Mouse (Mus musculus) liver, postnatal 0 days (tissue): Measurements from ENCODE around the gene Shmt2. TPM values are rescaled to one million over a fixed set of nuclear protein-coding genes. Genes with fewer than 3 reads are reported as not detected.

Source experiments
- ATAC-seq: fragments of 200-750 bp; cut with Nextera tagmentation; 2 replicates; pipeline ENCODE4 v1.8.0; 2017; ENCODE audit warnings: mild to moderate bottlenecking, moderate library complexity
- DNase-seq: peaks from one replicate; pipeline ENCODE4 v3.0.0-alpha.2; 2016
- H3K27ac ChIP-seq: fragments of 300-500 bp; sonication (generic); 2 replicates; pipeline ENCODE4 v1.5.1; 2014; ENCODE audit warnings: antibody characterized with exemption, moderate library complexity, mild to moderate bottlenecking, low read depth
- H3K27me3 ChIP-seq: fragments of 300-500 bp; sonication (generic); 2 replicates; pipeline ENCODE4 v1.6.1; 2014; ENCODE audit warnings: low read length, control low read depth, mixed read lengths; ENCODE audit not compliant: insufficient read depth
- H3K36me3 ChIP-seq: fragments of 300-500 bp; sonication (generic); replicated peaks from 2 replicates; pipeline ENCODE4 v1.6.1; 2014; ENCODE audit warnings: mild to moderate bottlenecking, control low read depth, low read length, moderate library complexity, mixed read lengths; ENCODE audit not compliant: insufficient read depth
- H3K4me1 ChIP-seq: fragments of 300-500 bp; sonication (generic); 2 replicates; pipeline ENCODE4 v1.6.1; 2014; ENCODE audit warnings: antibody characterized with exemption, mild to moderate bottlenecking, control low read depth; ENCODE audit not compliant: insufficient read depth
- H3K4me2 ChIP-seq: fragments of 300-500 bp; sonication (generic); 2 replicates; pipeline ENCODE4 v1.6.1; 2014; ENCODE audit warnings: low read depth, mild to moderate bottlenecking, low read length, moderate library complexity, mixed read lengths
- H3K4me3 ChIP-seq: fragments of 300-500 bp; sonication (generic); 2 replicates; pipeline ENCODE4 v1.5.1; 2014; ENCODE audit warnings: low read depth, low read length
- H3K9ac ChIP-seq: fragments of 300-500 bp; sonication (generic); replicated peaks from 2 replicates; pipeline ENCODE4 v1.6.1; 2014; ENCODE audit warnings: mild to moderate bottlenecking, moderate library complexity
- H3K9me3 ChIP-seq: fragments of 300-500 bp; sonication (generic); 2 replicates; pipeline ENCODE4 v1.6.1; 2016; ENCODE audit warnings: mild to moderate bottlenecking, control low read depth, low read length, mixed read lengths
- CTCF ChIP-seq: sonication (generic); IDR thresholded peaks from 2 replicates; pipeline ENCODE4 v1.5.1; 2016; ENCODE audit warnings: antibody characterized with exemption, low read depth
- EP300 ChIP-seq: IDR thresholded peaks from 2 replicates; pipeline ENCODE4 v1.6.1; 2016; ENCODE audit warnings: antibody characterized with exemption, low read depth, mild to moderate bottlenecking
- WGBS: fragments of 180-500 bp; shearing (Covaris S2); extraction: QIAGEN DNeasy Blood & Tissue Kit; methylation state at CpG from one replicate; pipeline ENCODE4 v1.1.7; 2014; ENCODE audit not compliant: insufficient replicate concordance; 5-methylcytosine and 5-hydroxymethylcytosine counted together
- polyA plus RNA-seq: library from polyadenylated mRNA; unstranded; fragments of >200 nt; fragmentation: Nextera tagmentation; extraction: Ambion mirVana; gene quantifications from 2 replicates; pipeline ENCODE4 v1.2.1, GENCODE M21; 2015

The Shmt2 gene
- polyA plus RNA-seq, 1 experiment from 2014 or later = 75.0 TPM

DNA sequence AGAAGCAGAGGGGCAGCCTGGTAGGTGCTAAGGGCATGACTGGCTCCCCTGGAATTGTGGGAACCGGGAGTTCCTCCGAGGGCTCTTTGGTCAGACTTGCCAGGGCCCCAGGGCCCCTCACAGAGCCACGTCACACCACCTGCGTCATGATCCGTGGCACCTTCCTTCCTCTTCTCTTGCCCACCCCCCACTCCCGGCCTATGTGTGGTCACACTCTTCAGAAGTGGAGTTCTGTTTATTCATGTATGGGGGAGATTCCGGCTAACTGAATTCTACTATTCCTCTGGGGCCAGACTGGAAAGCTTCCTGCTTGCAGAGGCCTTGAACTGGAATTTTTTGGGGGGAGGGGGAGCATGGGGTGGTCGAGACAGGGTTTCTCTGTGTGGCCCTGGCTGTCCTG is 41.6 kb upstream of the Shmt2 start:
- ATAC-seq (no peak), DNase-seq (no peak)
- H3K27me3 ChIP-seq = no peaks in the 10 kb centered on the region
- H3K9ac ChIP-seq = no peak overlapping the region
- no peak for TF ChIP-seq CTCF
- no peak for TF ChIP-seq EP300
- peaks cover 42% of the 10 kb centered on the region for H3K36me3 ChIP-seq
- 36% methylated on average over 8 of the region's 8 CpGs for WGBS
- no peaks in the 10 kb centered on the region for H3K4me1 ChIP-seq
- H3K27ac ChIP-seq = no peak overlapping the region
- no peak overlapping the region for H3K4me3 ChIP-seq
- no peaks in the 10 kb centered on the region for H3K9me3 ChIP-seq
- no peak overlapping the region for H3K4me2 ChIP-seq

DNA sequence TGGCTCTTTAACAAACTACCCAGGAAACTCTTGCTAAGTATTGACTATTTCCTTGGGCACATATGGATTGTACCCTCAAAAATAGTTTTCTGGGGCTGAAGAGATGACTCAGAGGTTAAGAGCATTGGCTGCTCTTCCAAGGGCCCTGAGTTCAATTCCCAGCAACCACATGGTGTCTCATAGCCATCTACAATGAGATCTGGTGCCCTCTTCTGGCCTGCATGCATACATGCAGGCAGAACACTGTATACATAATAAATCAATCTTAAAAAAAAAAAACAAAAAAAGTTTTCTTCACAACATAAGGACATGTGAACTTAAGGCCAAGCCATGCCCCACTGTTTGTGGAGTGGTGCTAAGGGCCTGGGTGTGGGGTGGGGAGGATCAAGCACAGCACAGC is 38.9 kb upstream of the Shmt2 start:
- DNase-seq = no peak
- Histone ChIP-seq H3K36me3 (peaks cover 57% of the 10 kb centered on the region), H3K4me3 (no peak overlapping the region), H3K4me2 (no peak overlapping the region), H3K9me3 (no peaks in the 10 kb centered on the region), H3K27ac (no peak overlapping the region), H3K4me1 (no peaks in the 10 kb centered on the region), H3K9ac (no peak overlapping the region), H3K27me3 (no peaks in the 10 kb centered on the region)
- ATAC-seq = no peak
- peak; percentile 53 for TF ChIP-seq CTCF
- no peak for TF ChIP-seq EP300

DNA sequence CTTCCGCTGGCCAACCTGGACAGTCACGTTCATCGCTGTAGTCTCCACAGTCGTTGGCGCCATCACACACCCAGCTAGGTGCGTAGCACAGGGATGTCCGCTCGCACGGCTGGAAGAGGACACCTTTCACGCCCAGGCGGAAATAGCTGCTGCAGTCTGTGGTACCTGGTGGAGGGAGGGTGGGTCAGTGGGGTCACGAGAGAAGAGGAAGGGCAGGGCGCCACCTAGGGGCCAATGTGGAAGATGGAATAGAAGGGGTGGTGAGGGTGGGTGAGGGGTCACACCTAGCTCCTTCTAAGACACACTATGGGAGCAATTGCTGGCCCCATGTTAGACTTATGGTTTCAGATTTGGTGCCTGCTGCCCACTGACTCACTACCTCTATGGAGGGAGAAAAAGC is 35.2 kb upstream of the Shmt2 start:
- Histone ChIP-seq H3K4me1 (no peaks in the 10 kb centered on the region), H3K36me3 (peaks cover 72% of the 10 kb centered on the region), H3K9ac (no peak overlapping the region), H3K27ac (no peak overlapping the region), H3K4me2 (no peak overlapping the region), H3K27me3 (no peaks in the 10 kb centered on the region), H3K4me3 (no peak overlapping the region), H3K9me3 (no peaks in the 10 kb centered on the region)
- ATAC-seq (no peak), DNase-seq (no peak)
- no peak for TF ChIP-seq EP300
- TF ChIP-seq CTCF = peak; percentile 49
- 86% methylated on average over 13 of the region's 13 CpGs for WGBS

DNA sequence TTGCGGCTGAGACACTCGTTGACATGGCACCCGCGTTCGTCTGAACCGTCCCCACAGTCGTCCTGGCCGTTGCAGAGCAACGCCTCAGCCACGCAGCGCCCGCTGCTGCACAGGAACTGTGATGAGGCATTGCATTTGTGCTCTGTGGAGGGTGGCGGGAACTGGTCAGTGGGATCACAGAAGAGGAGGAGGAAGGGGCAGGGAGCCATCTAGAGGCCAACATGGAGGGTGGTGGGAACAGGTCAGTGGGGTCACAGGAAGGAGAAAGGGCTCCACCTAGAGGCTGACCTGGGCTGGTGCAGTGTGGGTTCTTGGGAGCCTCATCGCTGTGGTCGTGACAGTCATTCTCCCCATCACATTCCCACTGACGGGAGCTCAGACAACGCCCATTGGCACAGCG is 33.5 kb upstream of the Shmt2 start:
- WGBS = 78% methylated on average over 18 of the region's 18 CpGs
- H3K27ac ChIP-seq = no peak overlapping the region
- peaks cover 69% of the 10 kb centered on the region for H3K36me3 ChIP-seq
- no peaks in the 10 kb centered on the region for H3K9me3 ChIP-seq
- no peak overlapping the region for H3K4me2 ChIP-seq
- peak; percentile 41; the same call in 1 of the 2 replicates for ATAC-seq
- DNase-seq = peak; percentile 54
- H3K27me3 ChIP-seq = no peaks in the 10 kb centered on the region
- no peaks in the 10 kb centered on the region for H3K4me1 ChIP-seq
- TF ChIP-seq EP300 (no peak), CTCF (peak; percentile 84)
- H3K4me3 ChIP-seq = no peak overlapping the region
- H3K9ac ChIP-seq = no peak overlapping the region

DNA sequence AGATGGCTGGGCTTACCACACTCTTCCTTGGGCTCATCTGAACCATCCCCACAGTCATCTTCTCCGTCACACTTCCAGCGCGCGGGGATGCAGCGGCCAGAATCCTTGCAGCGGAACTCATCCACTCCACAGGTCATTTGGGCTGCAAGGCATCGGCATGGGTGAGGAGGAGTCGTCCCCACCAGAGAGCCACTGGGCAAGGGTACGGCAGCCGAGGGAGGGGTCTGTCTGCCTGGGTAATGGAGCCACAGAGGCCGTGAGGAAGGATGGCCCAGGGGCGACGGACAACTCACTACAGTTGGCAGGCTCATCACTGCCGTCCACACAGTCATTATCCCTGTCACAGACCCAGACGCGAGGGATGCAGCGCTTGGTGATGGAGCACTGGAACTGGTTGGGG is 27.6 kb upstream of the Shmt2 start:
- ATAC-seq = no peak
- Histone ChIP-seq H3K4me3 (no peak overlapping the region), H3K27ac (no peak overlapping the region), H3K9me3 (no peaks in the 10 kb centered on the region), H3K4me1 (no peaks in the 10 kb centered on the region), H3K9ac (no peak overlapping the region), H3K4me2 (no peak overlapping the region), H3K27me3 (no peaks in the 10 kb centered on the region), H3K36me3 (peaks cover 62% of the 10 kb centered on the region)
- TF ChIP-seq EP300 = no peak
- TF ChIP-seq CTCF = no peak
- 84% methylated on average over 17 of the region's 17 CpGs for WGBS
- no peak for DNase-seq

DNA sequence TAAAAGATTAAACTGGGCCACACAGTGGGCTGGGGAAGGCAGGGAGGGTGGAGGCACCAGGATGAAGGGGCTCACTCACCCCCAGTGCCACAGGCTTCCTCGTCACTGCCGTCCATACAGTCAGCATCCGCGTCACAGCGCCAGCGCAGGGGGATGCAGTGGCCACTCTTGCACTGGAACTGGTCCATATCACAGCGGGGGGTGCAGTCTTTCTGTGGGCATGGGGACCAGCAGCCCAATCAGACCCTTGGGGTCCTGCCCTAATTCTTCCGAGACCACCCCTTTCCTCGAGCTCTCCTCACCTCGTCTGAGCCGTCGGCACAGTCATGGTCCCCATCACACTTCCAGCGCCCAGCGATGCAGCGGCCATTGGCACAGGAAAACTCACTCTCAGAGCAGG is 26.0 kb upstream of the Shmt2 start:
- no peaks in the 10 kb centered on the region for H3K27me3 ChIP-seq
- ATAC-seq (no peak), DNase-seq (no peak)
- H3K9ac ChIP-seq = no peak overlapping the region
- H3K4me2 ChIP-seq = no peak overlapping the region
- peaks cover 58% of the 10 kb centered on the region for H3K36me3 ChIP-seq
- no peaks in the 10 kb centered on the region for H3K4me1 ChIP-seq
- H3K4me3 ChIP-seq = no peak overlapping the region
- no peak for TF ChIP-seq CTCF
- TF ChIP-seq EP300 = no peak
- H3K9me3 ChIP-seq = no peaks in the 10 kb centered on the region
- H3K27ac ChIP-seq = no peak overlapping the region
- WGBS = 88% methylated on average over 15 of the region's 15 CpGs

DNA sequence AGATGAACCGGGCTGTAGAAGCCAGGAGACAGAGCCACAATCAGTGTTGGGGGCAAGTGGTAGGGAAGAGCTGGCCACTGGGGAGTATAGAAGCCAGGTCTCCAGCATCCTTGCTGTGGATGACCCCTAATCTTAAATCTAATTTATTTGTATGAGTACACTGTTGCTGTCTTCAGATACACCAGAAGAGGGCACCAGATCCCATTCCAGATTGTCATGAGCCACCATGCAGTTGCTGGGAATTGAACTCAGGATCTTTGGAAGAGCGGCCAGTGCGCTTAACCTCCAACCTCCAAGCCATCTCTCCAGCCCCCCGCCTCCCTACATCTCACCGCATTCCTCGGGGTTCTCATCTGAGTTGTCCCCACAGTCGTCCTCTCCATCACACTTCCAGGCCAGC is 24.3 kb upstream of the Shmt2 start:
- Histone ChIP-seq H3K27me3 (no peaks in the 10 kb centered on the region), H3K4me1 (no peaks in the 10 kb centered on the region), H3K36me3 (peaks cover 52% of the 10 kb centered on the region), H3K4me3 (no peak overlapping the region), H3K27ac (no peak overlapping the region), H3K9ac (no peak overlapping the region), H3K4me2 (no peak overlapping the region), H3K9me3 (no peaks in the 10 kb centered on the region)
- no peak for DNase-seq
- peak; percentile 52 for TF ChIP-seq CTCF
- no peak for TF ChIP-seq EP300
- 91% methylated on average over 7 of the region's 7 CpGs for WGBS
- ATAC-seq = no peak
